Mouse (Mus musculus) thymus, postnatal 25 days (tissue): ENCODE results near the gene Cenpo.

Experiments
- DNase-seq: peaks from one replicate; pipeline ENCODE4 v3.0.0; 2022

The Cenpo gene

DNA sequence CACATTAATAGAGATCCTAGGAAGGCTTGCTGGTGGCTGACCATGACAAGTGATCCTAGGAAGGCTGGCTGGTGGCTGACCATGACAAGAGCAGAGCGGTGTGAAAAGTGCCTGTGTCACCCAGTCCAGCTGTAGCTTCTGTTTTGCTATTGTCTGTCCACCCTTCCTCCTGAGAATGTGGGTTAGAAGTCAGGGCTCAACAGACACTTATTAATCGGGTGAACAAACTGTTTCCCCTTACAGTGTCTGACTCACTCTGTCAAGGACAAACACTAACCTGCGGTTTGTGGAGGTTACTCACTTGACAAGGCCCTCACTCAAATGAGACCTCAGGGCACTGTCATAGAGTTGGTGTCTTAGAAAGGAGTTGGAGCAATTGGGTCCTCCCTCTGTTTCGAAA lies 35.4 kb downstream of the Cenpo start:
- no peak for DNase-seq

DNA sequence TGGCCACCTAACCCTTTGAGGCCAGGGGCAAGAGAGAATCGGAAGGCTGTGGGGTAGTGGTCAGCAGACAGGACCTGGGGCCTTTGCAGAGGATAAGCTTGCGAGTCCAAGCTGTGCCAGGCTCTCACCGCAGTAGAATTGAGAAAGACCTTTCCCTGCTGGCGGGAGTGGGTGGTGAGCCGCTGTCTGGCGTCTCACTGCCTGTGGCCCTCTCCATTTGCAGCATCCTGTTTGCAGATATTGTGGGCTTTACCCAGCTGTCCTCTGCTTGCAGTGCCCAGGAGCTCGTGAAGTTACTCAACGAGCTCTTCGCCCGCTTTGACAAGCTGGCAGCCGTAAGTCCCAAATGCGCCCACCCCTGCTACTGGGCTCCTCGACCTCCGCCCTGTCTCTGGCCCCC lies 39.5 kb downstream of the Cenpo start:
- no peak for DNase-seq

DNA sequence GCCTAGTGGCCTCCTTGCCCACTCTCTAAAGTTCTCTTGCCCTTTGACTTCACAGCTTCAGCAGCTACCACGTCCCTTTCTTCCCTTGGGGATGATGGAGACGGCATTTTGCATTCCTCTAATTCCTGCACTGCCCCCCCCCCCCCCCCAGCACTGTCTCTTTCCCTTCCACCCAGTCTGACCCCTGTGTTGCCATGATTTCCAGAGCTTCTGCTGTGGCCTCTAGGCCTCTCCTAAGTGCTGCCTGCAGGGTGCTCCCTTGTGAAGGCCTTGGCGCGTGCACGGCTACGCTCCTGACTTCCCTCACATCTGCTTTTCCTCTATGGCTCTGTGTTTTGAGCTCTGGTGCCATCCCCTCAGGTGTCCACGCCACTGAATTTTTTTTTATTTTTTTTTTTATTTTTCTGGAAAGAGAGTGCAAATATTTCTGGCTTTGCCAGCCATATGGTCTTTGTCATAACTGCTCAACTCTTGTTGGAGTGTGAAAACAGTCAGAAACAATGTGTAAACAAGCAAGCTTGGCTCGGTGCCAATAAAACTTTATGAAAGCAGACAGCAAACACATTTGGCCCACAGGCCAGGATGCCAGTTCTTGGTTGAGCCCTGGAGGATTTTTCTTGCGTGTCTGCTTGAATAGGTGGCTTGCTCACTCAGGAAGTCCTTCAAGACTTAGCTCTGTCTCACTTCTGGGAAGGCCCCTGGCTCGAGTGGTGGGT lies 40.9 kb downstream of the Cenpo start:
- DNase-seq = no peak

DNA sequence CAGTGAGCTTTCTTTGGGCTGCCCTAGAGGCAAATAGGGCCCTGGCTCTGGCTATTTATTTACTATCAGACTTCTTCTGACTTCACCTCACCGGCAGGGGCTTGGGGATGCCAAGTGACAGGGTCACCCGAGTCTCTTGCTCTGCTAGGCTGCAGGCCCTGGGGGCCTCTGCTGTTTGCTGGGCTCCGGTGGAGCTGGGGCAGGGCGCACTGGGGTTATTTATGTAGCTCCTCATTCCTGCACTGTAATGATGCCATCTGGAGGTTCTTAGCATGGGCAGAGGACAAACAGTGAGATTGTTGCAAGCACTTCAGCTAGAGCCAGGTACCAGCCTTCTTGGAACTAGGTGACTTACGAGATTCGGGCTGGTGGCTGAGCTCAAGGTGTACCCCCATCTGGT lies 41.6 kb downstream of the Cenpo start:
- no peak for DNase-seq

DNA sequence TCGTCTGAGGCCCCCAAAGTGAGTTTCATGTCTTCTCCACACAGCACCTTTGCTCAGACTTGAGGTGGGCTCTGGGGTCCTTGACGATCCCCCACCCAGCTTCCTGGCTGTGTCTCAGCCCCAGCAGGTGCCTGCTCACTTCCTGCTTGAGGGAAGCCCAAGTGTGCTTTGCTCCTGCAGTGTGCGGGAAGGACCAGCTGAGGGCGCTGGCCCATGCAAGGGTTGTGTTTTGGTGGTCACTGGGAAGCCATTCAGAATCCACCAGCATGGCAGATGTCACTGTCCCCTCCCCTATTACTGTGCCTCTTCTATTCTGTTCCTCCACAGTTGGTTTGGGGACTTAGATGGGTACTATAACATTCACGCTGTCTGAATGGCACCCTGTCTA lies 45.0 kb downstream of the Cenpo start:
- peak; percentile 63 for DNase-seq

DNA sequence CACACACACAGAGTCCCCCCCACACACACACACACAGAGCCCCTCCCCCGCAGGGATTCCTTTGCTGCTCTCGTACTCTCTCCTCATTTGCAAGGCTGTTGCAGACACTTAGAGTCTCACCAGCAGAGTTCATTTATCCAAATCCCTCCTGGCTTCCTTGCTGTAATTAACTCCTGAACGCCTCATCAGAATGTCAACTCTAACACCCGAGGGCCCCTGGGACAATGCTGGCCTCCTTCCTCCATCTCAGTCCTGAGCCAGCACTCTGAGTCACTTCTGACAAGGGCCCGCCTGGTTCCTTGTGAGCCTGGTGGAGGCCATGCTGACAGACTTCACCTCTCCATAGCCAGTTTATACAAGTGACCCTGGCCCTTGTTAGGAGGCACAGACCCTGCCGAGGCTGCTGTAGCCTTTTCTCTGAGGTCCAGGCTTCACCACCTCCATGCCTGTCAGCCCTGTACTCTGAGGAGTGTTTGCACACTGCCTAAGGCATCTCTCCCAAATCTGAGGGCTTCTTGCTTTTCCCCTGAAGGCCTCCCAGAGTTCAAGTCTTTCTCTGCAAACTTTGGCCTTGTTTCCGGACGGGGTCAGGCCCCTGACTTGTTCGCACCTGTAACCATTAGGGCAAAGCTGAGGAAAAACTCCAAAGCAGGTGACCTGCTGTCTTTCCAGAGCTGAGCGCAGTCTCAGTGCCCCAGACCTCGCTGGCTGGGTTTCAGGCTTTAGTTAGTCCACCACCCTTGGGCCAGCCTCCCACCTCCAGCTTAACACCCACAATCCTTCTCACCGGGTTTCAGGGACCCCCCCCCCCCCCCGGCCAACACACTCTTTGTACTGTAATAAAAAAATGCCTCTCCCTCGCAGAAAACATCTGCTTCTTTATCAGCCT lies 45.7 kb downstream of the Cenpo start:
- DNase-seq = peak; percentile 14

DNA sequence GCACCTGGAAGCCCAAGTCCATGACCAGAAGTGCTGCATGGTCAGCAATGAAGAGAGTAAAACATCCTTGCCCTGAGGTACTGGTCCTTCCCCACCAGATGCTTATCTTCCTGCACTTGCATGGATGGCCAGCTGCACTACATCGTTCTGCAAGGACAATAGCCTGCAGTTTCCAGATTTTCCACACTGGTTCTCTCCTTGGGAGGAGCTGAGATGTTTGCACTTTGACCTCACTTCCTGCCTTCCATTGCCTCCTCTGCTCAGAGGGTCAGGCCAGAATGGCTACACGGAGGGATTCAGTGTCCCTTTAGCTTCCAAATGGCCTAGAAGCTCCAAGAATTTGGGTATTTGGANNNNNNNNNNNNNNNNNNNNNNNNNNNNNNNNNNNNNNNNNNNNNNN lies 49.4 kb downstream of the Cenpo start:
- DNase-seq = no peak

DNA sequence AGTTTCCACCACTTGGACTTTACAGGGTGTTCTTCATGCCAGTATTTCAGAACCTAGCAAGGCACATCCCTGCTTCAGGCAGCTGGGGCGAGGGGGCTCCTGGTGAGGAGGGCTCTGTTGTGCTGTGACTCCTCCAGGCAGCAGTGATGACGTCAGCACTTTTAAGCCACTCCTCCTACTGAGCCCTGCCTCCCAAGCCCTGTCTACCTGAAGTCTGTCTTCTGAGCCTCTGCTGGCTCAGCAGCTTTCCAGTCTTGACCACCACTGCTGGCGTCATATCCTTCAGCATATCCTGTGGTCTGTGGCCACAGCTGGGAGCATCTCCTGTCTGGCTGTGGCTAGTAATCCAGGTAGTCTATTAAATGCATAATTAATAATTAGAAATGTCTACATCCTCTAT lies 53.6 kb downstream of the Cenpo start:
- no peak for DNase-seq

DNA sequence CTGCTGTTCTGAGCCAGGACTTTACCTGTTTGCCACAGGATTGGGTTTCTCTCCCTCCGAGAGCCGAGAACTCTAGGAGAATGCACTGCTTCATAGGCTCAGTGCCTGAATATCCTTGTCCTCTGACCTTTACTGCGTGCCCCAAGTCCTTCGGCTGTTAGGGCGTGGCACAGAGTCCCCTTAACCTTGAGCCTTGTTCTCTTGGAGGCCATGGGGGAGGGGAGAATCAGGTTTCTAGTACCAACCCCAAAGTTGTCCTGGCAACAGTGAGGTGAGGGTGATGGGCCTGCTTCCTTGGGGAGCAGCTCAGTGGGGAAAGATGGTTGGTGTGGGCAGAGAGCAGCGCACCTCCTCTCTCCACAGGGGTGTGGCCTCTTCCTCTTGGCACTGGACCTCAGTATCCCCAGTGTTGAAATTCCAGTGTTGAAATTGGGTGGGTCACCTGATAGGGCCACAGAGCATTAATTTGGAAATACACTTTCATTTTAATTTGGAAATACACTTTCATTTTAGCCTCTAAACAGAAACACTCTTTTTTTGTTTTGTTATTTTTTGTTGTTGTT lies 54.3 kb downstream of the Cenpo start:
- DNase-seq = no peak

DNA sequence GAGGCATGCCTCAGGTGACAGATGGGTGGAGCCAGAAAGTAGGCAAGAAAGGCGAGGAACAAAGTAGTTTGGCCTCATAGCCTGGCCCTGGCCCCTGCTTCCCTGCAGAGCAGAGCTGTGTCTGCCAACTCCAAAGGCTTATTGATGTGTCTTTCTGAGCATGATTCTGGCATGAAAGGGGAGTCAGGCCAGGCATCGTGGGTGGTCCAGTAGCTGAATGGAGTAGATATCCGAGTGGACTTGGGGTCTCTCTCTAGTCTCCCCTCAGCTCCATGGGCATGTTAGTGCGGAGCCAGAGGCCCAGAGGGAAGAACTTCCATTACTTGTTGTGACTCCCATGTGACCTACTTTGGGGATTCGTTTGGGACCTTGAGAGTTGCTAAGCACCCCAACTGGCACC lies 55.3 kb downstream of the Cenpo start:
- DNase-seq = no peak

DNA sequence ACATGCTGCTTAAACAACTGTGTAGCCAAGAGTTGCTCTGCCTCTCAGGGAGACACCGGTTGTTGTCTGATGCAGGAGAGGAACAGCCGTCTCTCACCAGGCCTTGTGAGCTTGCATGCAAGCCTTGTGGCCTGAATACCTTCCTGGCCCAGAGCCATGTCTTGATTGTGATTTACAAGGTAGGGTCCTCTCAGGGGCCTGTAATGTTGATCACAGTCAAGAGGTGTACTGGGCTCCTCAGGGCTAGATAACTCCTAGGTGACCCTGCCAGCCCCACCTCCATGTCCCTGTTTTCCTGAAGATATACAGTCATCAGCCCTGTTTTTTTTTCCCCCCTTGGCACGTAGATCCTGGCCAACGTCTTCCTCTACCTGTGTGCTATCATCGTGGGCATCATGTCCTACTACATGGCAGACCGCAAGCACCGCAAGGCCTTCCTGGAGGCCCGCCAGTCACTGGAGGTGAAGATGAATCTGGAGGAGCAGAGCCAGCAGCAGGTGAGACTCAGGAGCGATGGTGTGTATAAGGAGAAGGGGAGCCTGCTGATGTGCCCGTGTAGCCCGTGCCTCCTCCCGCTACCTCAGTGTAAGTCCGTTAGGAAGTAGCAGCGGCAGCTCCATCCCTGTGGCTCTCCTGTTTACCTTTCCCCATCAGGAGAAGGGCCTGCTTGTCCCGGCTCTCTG lies 60.8 kb downstream of the Cenpo start:
- no peak for DNase-seq

DNA sequence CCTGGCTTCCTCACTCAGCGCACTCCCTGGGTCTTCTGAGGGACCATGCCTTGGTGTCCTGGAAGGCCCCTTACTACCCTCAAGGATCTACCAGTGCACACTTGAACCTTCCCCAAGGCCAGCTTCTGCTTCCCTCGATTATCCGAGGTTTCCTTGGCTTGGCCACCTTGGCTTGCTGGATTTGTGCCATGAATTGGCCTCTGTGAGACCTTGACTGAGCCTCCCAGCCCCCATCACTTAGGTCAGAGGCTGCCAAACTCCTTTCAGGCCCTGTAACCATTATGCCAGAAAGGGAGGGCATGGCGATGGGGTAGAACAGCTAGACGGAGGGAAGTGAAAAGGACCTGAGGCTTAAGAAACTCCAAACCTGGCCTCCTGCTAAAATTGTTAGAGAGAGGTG lies 64.5 kb downstream of the Cenpo start:
- no peak for DNase-seq

DNA sequence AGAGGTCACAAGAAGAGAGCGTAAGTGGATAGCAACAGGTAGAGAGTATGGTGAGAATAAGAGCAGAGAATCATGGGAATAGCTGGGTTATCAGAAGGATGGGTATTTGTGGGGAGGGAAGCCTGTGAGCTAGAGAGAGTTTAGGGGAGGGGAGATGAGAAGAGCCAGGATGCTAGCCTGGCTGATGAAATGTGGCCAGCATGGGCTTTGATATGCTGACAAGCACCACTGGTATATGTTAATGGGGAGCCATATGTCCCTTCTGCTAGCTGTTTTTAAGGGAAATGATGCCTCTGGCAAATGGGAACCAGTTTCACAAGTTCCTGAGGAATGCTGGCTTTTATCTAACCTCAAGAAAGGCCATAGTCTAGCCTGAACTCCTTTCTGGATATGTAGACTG lies 65.0 kb downstream of the Cenpo start:
- DNase-seq = no peak

DNA sequence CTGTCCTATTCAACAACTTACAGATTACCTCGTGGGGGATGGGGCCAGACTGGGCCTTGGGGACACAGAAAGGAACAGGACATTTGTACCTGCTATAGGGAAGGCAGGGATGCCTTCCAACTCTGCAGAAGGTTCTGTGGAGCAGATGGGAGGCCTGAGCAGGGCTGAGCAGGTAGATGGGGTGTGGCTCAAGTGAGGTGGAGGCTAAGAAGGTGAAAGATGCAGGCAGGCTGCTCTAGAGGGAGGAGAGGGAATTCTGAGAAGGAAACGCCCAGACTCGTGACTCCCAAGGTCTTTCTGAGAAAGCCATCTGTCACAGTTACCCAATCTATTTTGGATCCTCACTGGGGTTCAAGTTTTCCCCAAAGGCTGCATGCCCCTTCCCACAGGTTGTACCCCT lies 67.1 kb downstream of the Cenpo start:
- no peak for DNase-seq

DNA sequence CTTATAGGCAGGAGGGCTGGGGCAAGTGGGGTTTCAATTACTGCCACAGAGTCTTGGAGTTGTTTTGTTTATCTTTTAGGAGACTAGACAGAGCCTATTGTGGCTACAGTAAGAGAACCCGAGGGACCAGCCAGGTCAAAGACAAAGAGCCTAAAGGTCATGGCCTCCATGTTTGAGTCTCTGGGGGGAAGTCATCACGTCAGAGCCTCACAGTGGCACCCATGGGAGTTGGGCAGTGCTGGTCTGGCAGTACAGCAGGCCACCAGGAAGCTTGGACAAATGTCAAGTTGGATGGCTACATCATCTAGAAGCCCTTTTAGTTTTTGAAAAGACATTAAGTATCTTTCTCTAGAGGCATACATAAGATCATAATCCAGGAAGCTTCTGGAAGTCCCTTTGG lies 71.2 kb downstream of the Cenpo start:
- DNase-seq = no peak

DNA sequence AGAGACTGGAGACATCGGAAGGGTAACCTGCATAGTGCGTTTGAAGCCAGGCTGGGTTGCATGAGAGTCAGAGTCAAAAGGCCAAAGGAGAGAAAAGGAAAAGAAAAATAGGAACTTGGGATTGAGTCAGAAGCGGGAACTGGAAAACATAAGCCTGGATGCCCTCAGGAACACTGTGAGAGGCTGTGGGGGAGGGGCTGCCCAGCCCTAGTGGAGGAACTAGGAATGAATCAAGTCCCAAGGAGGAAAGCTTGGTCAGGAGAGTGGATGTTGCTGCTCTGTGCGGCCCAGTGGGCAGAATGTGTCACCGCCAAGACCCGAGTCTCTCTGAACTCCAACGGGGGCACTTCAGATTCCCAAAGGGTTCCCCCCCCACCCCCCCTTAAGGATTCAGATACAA lies 73.8 kb downstream of the Cenpo start:
- no peak for DNase-seq

DNA sequence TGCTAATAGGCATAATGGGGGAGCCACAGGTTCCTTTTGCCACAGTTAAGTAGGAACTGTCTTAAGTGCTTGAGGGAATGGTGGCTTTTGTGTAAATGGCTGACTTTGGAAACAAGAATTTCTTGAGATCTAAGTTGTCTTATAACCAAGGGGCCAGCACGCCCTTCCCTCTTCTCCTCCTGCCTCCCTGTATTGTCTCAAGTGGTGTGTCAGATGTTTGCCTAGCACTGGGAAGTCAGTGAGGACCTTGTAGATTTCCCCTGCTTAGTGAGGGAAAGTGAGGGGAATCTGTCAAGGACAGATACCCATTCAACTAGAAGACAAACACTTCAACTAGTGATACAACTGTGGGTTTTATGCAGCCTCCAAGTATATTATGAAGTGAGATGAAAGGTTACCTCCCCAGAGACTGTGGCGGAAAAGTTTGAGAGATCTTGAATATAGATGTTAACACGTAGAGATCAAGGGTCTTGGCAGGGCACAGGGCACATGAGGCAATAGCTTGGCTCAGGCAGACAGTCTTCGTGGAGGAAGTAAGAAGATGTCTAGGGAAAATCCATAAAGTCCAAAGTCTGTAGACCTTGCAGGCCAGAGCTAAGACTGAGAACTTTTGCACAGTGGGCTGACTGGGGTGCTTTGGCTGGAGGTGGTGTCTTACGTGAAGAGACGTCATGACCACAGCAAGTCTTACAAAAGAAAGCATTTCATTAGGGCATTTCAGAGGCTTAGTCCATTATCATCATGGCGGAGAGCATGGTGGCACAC lies 75.0 kb downstream of the Cenpo start:
- DNase-seq = no peak

DNA sequence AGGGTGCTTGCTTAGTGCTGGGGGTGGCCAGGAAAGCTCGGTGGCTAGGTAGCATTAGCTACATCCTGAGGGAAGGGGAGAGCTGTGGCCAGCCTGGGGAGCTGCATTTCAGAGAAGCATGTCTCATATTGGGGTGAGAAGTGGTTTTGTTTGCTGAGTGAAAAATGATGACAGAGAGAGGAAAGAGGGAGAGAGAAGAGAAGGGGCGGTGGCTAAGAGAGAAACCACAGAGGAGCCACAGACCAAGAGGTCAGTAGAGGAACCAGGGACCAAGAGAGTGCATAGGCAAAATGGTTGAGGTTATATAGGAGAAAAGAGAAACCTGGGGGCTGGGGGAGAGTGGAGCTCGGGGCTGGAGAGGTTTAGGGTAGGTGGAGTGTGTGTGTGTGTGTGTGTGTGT lies 75.9 kb downstream of the Cenpo start:
- DNase-seq = no peak

DNA sequence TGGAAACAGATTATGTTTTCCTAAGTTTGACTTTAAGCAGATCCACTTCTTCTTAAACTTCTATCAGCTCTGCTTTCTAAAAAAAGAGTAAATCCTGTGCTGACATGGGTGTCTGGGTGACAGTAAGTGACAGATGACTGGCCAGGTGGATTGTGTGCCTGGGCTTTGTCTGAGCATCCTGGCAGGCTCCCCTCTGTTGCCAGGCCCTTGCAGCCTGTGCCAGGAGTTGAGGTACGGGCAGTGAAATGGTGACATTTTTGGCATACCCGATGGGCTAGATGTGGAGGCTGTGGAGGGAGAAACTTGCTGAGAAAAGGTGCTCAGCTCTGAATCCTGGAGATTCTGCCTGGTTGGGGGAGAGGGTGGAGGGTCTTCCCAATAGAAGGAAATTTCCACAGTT lies 76.6 kb downstream of the Cenpo start:
- DNase-seq = no peak

DNA sequence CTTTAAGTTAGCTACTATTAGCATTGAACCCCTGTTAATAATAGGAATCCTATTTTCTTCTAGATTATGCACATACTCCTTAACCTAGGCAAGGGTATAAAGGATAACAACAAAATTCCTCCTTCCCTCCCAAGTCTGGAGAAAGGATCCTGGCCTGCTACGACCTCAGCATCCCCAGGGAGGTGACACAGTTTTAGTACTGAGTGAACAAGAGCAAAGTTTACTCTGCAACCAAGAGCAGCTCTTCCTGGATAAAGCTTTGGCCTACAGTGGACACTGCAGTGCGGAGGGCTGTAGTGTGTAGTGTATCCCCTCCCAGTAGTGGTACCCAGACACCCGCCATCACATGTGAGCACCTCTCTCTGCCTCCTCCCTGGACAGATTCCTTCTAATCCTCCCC lies 82.1 kb downstream of the Cenpo start:
- no peak for DNase-seq

DNA sequence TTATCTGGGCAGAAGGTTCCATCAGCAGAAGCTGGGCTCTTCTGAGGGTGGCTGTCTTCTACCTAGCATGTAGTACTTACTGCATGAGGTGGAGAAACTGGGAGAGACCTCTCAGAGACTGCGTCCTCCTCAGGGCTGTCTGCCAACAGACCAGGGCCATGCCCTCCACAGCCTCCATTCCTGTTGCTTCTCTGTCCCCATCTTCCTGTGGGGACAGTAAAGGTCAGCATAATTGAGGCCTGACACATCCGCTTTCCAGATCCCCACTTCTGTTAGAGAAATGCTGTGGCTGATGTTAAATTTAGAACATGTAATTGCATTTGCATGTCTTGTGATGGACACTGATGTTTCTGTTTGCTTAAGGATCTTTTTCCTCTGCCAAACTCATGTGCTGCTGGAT lies 83.2 kb downstream of the Cenpo start:
- DNase-seq = no peak
